Mouse (Mus musculus): ENCODE measurements around the gene Clec2i. TPM values are rescaled to one million over a fixed set of nuclear protein-coding genes. Genes with fewer than 3 reads are reported as not detected.
A peak's percentile ranks its signal among the peaks of the same experiment; 100 is the strongest.

The Clec2i gene
- total and polyA plus RNA-seq, 2 experiments from 2014 or later: not detected

GRCm38 (mm10) chr6:128850671-128851070, 36.7 kb upstream of the Clec2i start:
- no peak for TF ChIP-seq EP300 (IDR thresholded peaks at IDR 0.05; ENCODE audit: low read depth)
- TF ChIP-seq CTCF (IDR thresholded peaks at IDR 0.05; ENCODE audit: low read depth): no peak
- Histone ChIP-seq H3K4me2 (ENCODE audit: low read depth, low read length) (no peak overlapping the region), H3K9me3 (replicated peaks; ENCODE audit: control insufficient read depth, low read length) (no peaks in the 10 kb centered on the region), H3K27me3 (ENCODE audit: control insufficient read depth, insufficient read depth, low read length) (no peaks in the 10 kb centered on the region), H3K4me1 (ENCODE audit: control insufficient read depth, insufficient read depth) (peaks cover 3% of the 10 kb centered on the region; the same call in 1 of the 2 replicates), H3K36me3 (replicated peaks; ENCODE audit: control insufficient read depth, insufficient read depth, low read length) (no peaks in the 10 kb centered on the region), H3K4me3 (ENCODE audit: low read depth, low read length) (no peak overlapping the region), H3K9ac (replicated peaks; ENCODE audit: low read depth, low read length) (no peak overlapping the region), H3K27ac (ENCODE audit: low read depth) (no peak overlapping the region; the same call in 1 of the 2 replicates)
- 8% methylated on average over 2 of the region's 2 CpGs for WGBS
- ATAC-seq (ENCODE audit: insufficient read depth, low read depth) (no peak), DNase-seq (ENCODE audit: low spot score) (no peak)

- TF ChIP-seq EP300 (IDR thresholded peaks at IDR 0.05; ENCODE audit: low read depth): no peak
- Histone ChIP-seq H3K4me3 (ENCODE audit: low read depth, low read length) (no peak overlapping the region), H3K27me3 (ENCODE audit: control insufficient read depth, insufficient read depth, low read length) (no peaks in the 10 kb centered on the region), H3K36me3 (replicated peaks; ENCODE audit: control insufficient read depth, insufficient read depth, low read length) (no peaks in the 10 kb centered on the region), H3K4me1 (ENCODE audit: control insufficient read depth, insufficient read depth) (peaks cover 7% of the 10 kb centered on the region; the same call in 1 of the 2 replicates), H3K9ac (replicated peaks; ENCODE audit: low read depth, low read length) (no peak overlapping the region), H3K4me2 (ENCODE audit: low read depth, low read length) (no peak overlapping the region), H3K27ac (ENCODE audit: low read depth) (no peak overlapping the region), H3K9me3 (replicated peaks; ENCODE audit: control insufficient read depth, low read length) (no peaks in the 10 kb centered on the region)
- DNase-seq (ENCODE audit: low spot score) (no peak), ATAC-seq (ENCODE audit: insufficient read depth, low read depth) (no peak)
- WGBS: 70% methylated on average over 2 of the region's 2 CpGs
Observed at GRCm38 (mm10) chr6:128851151-128851550, 36.2 kb upstream of the Clec2i start.

GRCm38 (mm10) chr6:128852766-128853165, 34.6 kb upstream of the Clec2i start:
- H3K9ac ChIP-seq (replicated peaks; ENCODE audit: low read depth, low read length): no peak overlapping the region
- H3K36me3 ChIP-seq (replicated peaks; ENCODE audit: control insufficient read depth, insufficient read depth, low read length): no peaks in the 10 kb centered on the region
- WGBS: 55% methylated on average over 3 of the region's 3 CpGs
- peaks cover 8% of the 10 kb centered on the region; the same call in 1 of the 2 replicates for H3K4me1 ChIP-seq (ENCODE audit: control insufficient read depth, insufficient read depth)
- ATAC-seq (ENCODE audit: insufficient read depth, low read depth) (no peak), DNase-seq (ENCODE audit: low spot score) (no peak)
- no peaks in the 10 kb centered on the region for H3K27me3 ChIP-seq (ENCODE audit: control insufficient read depth, insufficient read depth, low read length)
- H3K9me3 ChIP-seq (replicated peaks; ENCODE audit: control insufficient read depth, low read length): no peaks in the 10 kb centered on the region
- no peak overlapping the region for H3K4me3 ChIP-seq (ENCODE audit: low read depth, low read length)
- TF ChIP-seq EP300 (IDR thresholded peaks at IDR 0.05; ENCODE audit: low read depth): no peak
- TF ChIP-seq CTCF (IDR thresholded peaks at IDR 0.05; ENCODE audit: low read depth): no peak
- H3K27ac ChIP-seq (ENCODE audit: low read depth): no peak overlapping the region
- H3K4me2 ChIP-seq (ENCODE audit: low read depth, low read length): no peak overlapping the region

- H3K9me3 ChIP-seq (replicated peaks; ENCODE audit: control insufficient read depth, low read length): no peaks in the 10 kb centered on the region
- H3K4me1 ChIP-seq (ENCODE audit: control insufficient read depth, insufficient read depth): peaks cover 8% of the 10 kb centered on the region; the same call in 1 of the 2 replicates
- peak; percentile 30; the same call in 1 of the 2 replicates for ATAC-seq (ENCODE audit: insufficient read depth, low read depth)
- no peaks in the 10 kb centered on the region for H3K27me3 ChIP-seq (ENCODE audit: control insufficient read depth, insufficient read depth, low read length)
- no peaks in the 10 kb centered on the region for H3K36me3 ChIP-seq (replicated peaks; ENCODE audit: control insufficient read depth, insufficient read depth, low read length)
- 49% methylated on average over 12 of the region's 12 CpGs for WGBS
- TF ChIP-seq EP300 (IDR thresholded peaks at IDR 0.05; ENCODE audit: low read depth) (no peak), CTCF (IDR thresholded peaks at IDR 0.05; ENCODE audit: low read depth) (peak; percentile 81)
- peak; percentile 39 for DNase-seq (ENCODE audit: low spot score)
- no peak overlapping the region for H3K4me2 ChIP-seq (ENCODE audit: low read depth, low read length)
- no peak overlapping the region for H3K27ac ChIP-seq (ENCODE audit: low read depth)
- H3K9ac ChIP-seq (replicated peaks; ENCODE audit: low read depth, low read length): no peak overlapping the region
- no peak overlapping the region for H3K4me3 ChIP-seq (ENCODE audit: low read depth, low read length)
Observed at GRCm38 (mm10) chr6:128854024-128854820, 33.2 kb upstream of the Clec2i start.

- no peaks in the 10 kb centered on the region for H3K27me3 ChIP-seq (ENCODE audit: control insufficient read depth, insufficient read depth, low read length)
- TF ChIP-seq CTCF (IDR thresholded peaks at IDR 0.05; ENCODE audit: low read depth): no peak
- no peak for TF ChIP-seq EP300 (IDR thresholded peaks at IDR 0.05; ENCODE audit: low read depth)
- H3K27ac ChIP-seq (ENCODE audit: low read depth): no peak overlapping the region
- peaks cover 8% of the 10 kb centered on the region; the same call in 1 of the 2 replicates for H3K4me1 ChIP-seq (ENCODE audit: control insufficient read depth, insufficient read depth)
- 96% methylated on average over 3 of the region's 3 CpGs for WGBS
- no peak overlapping the region for H3K4me2 ChIP-seq (ENCODE audit: low read depth, low read length)
- DNase-seq (ENCODE audit: low spot score): no peak
- no peak overlapping the region for H3K9ac ChIP-seq (replicated peaks; ENCODE audit: low read depth, low read length)
- H3K36me3 ChIP-seq (replicated peaks; ENCODE audit: control insufficient read depth, insufficient read depth, low read length): no peaks in the 10 kb centered on the region
- no peaks in the 10 kb centered on the region for H3K9me3 ChIP-seq (replicated peaks; ENCODE audit: control insufficient read depth, low read length)
- ATAC-seq (ENCODE audit: insufficient read depth, low read depth): no peak
- H3K4me3 ChIP-seq (ENCODE audit: low read depth, low read length): no peak overlapping the region
Observed at GRCm38 (mm10) chr6:128854895-128855294, 32.5 kb upstream of the Clec2i start.

Measured in heart, postnatal 0 days (tissue).